27 mouse cellular contexts compared by ENCODE assay signal in genomic region chr4:97855712-97856420, GRCm38 (mm10).
DNase-seq lines count a peak whose midpoint lies in the region; ATAC-seq and TF ChIP-seq lines count a peak whose summit lies in the region.
"Had no signal": no experiment of that assay in that cellular context is flagged by ENCODE, and none has a peak within 500 bp of the region (broad histone marks: within the 10 kb centered on the region; RNA-seq: fewer than 3 reads in every experiment).

No protein-coding gene starts in this region.

- no peak for TF ChIP-seq POLR2A in liver, adult 2 months (IDR thresholded peaks at IDR 0.05; ENCODE audit: extremely low read depth, insufficient read depth, low read length)

- H3K27me3 ChIP-seq in heart, embryonic 12.5 days (replicated peaks): no peaks in the 10 kb centered on the region
- no peaks in the 10 kb centered on the region for H3K27me3 ChIP-seq in liver, adult 2 months (ENCODE audit: control insufficient read depth, insufficient read depth, low read length)
- H3K27me3 ChIP-seq in liver, embryonic 12.5 days (replicated peaks): no peaks in the 10 kb centered on the region
- no peaks in the 10 kb centered on the region for H3K27me3 ChIP-seq in liver, postnatal 0 days (ENCODE audit: insufficient read depth, low read length)
- H3K27me3 ChIP-seq: CH12.LX; hindbrain, embryonic 15.5 days; limb, embryonic 12.5 days; neural tube, embryonic 13.5 days; stomach, embryonic 15.5 days had no signal

- H3K4me2 ChIP-seq in heart, embryonic 12.5 days: no peak overlapping the region
- no peak overlapping the region for H3K4me2 ChIP-seq in liver, embryonic 12.5 days
- H3K4me2 ChIP-seq in liver, postnatal 0 days (ENCODE audit: low read depth, low read length): no peak overlapping the region
- H3K4me2 ChIP-seq: hindbrain, embryonic 15.5 days; limb, embryonic 12.5 days; midbrain, embryonic 13.5 days; neural tube, embryonic 13.5 days; stomach, embryonic 15.5 days had no signal

- no peak for DNase-seq in gastrocnemius, adult 2 months
- DNase-seq in gastrocnemius, adult 8-10 months (ENCODE audit: low spot score in 2 of 2): no peak
- DNase-seq in heart, postnatal 10 days: no peak
- DNase-seq in liver, adult 2 months (ENCODE audit: extremely low read depth, low read depth, low spot score): peak; percentile 90
- no peak for DNase-seq in liver, postnatal 0 days
- DNase-seq in adrenal gland, postnatal 14 days: no peak
- DNase-seq: adrenal gland, adult 2 months; cerebellum, adult 9-10 months; cerebellum, postnatal 36 days; gastrocnemius, postnatal 36 days; kidney, adult 2 months; kidney, postnatal 36 days; lung, postnatal 36 days had no signal

- ATAC-seq in heart, embryonic 12.5 days (ENCODE audit: insufficient number of reproducible peaks, low FRiP score): no peak
- no peak for ATAC-seq in liver, embryonic 12.5 days
- ATAC-seq in liver, postnatal 0 days: peak; percentile 53; the same call in 1 of the 2 replicates
- ATAC-seq: forebrain, embryonic 14.5 days; midbrain, embryonic 13.5 days had no signal

- H3K4me1 ChIP-seq in heart, embryonic 12.5 days (replicated peaks): peaks cover 45% of the 10 kb centered on the region
- peaks cover 21% of the 10 kb centered on the region for H3K4me1 ChIP-seq in liver, adult 2 months (ENCODE audit: control insufficient read depth, insufficient read depth, low read length)
- peaks cover 3% of the 10 kb centered on the region; the same call in 1 of the 2 replicates for H3K4me1 ChIP-seq in liver, embryonic 12.5 days
- peaks cover 18% of the 10 kb centered on the region for H3K4me1 ChIP-seq in liver, postnatal 0 days (ENCODE audit: insufficient read depth)

- no peak overlapping the region for H3K4me3 ChIP-seq in gastrocnemius, adult 2 months
- H3K4me3 ChIP-seq in heart, embryonic 12.5 days: no peak overlapping the region
- no peak overlapping the region for H3K4me3 ChIP-seq in liver, adult 2 months (ENCODE audit: insufficient read depth, low read depth, low read length)
- H3K4me3 ChIP-seq in liver, embryonic 12.5 days: no peak overlapping the region
- no peak overlapping the region for H3K4me3 ChIP-seq in liver, postnatal 0 days (ENCODE audit: low read depth, low read length)
- H3K4me3 ChIP-seq: hindbrain, embryonic 10.5 days; hindbrain, embryonic 15.5 days; layer of hippocampus, adult 2 months; left cerebral cortex, adult 2 months; limb, embryonic 12.5 days; megakaryocyte, embryonic 14.5 days; midbrain, embryonic 13.5 days; neural tube, embryonic 13.5 days; stomach, embryonic 15.5 days had no signal

- no peak overlapping the region for H3K9ac ChIP-seq in heart, embryonic 12.5 days
- no peak overlapping the region for H3K9ac ChIP-seq in liver, adult 2 months (ENCODE audit: low read depth, low read length)
- no peak overlapping the region for H3K9ac ChIP-seq in liver, embryonic 12.5 days
- H3K9ac ChIP-seq in liver, postnatal 0 days (replicated peaks): no peak overlapping the region
- H3K9ac ChIP-seq: hindbrain, embryonic 15.5 days; limb, embryonic 12.5 days; liver, embryonic 14.5 days; midbrain, embryonic 13.5 days; neural tube, embryonic 13.5 days; stomach, embryonic 15.5 days had no signal

- WGBS in heart, embryonic 12.5 days: 85% methylated on average over 8 of the region's 8 CpGs
- WGBS in liver, adult 2 months: 68% methylated on average over 8 of the region's 8 CpGs
- WGBS in liver, embryonic 12.5 days (ENCODE audit: insufficient replicate concordance): 70% methylated on average over 8 of the region's 8 CpGs
- WGBS in liver, postnatal 0 days (ENCODE audit: insufficient replicate concordance): 71% methylated on average over 8 of the region's 8 CpGs

- H3K79me2 ChIP-seq in liver, adult 2 months (ENCODE audit: control insufficient read depth, insufficient read depth, low read length): peaks cover 24% of the 10 kb centered on the region; the same call in 1 of the 2 replicates

- peak overlapping the region; percentile 41 for H3K27ac ChIP-seq in gastrocnemius, adult 2 months
- H3K27ac ChIP-seq in heart, embryonic 12.5 days (ENCODE audit: poor library complexity, severe bottlenecking): peak overlapping the region; percentile 48; the same call in 1 of the 2 replicates
- H3K27ac ChIP-seq in liver, adult 2 months (replicated peaks; ENCODE audit: insufficient read depth, low read depth, low read length): peak overlapping the region; percentile 68
- no peak overlapping the region for H3K27ac ChIP-seq in liver, embryonic 12.5 days
- peak overlapping the region; percentile 55 for H3K27ac ChIP-seq in liver, postnatal 0 days (ENCODE audit: low read depth)
- H3K27ac ChIP-seq: hindbrain, embryonic 10.5 days; hindbrain, embryonic 15.5 days; layer of hippocampus, adult 2 months; left cerebral cortex, adult 2 months; limb, embryonic 12.5 days; liver, embryonic 14.5 days; midbrain, embryonic 13.5 days; neural tube, embryonic 13.5 days; stomach, embryonic 15.5 days had no signal

- H3K36me3 ChIP-seq in heart, embryonic 12.5 days: no peaks in the 10 kb centered on the region
- no peaks in the 10 kb centered on the region for H3K36me3 ChIP-seq in liver, adult 2 months (ENCODE audit: control insufficient read depth, insufficient read depth, low read length)
- no peaks in the 10 kb centered on the region for H3K36me3 ChIP-seq in liver, embryonic 12.5 days
- 0 out of 2 replicates have a peak, but pooled peaks cover 3% of the 10 kb centered on the region for H3K36me3 ChIP-seq in liver, postnatal 0 days (replicated peaks; ENCODE audit: insufficient read depth, low read length)
- H3K36me3 ChIP-seq: hindbrain, embryonic 10.5 days; hindbrain, embryonic 15.5 days; limb, embryonic 12.5 days; midbrain, embryonic 13.5 days; neural tube, embryonic 13.5 days; stomach, embryonic 15.5 days had no signal

- no peak for TF ChIP-seq CTCF in gastrocnemius, adult 2 months (IDR thresholded peaks at IDR 0.05)
- no peak for TF ChIP-seq CTCF in liver, adult 2 months (IDR thresholded peaks at IDR 0.05; ENCODE audit: low read depth, low read length)
- TF ChIP-seq CTCF in liver, postnatal 0 days (IDR thresholded peaks at IDR 0.05; ENCODE audit: low read depth): no peak

- intact Hi-C loops in gastrocnemius, adult 2 months (cut with DNase I): no loop called here
- intact Hi-C loops in heart, postnatal 10 days (cut with DNase I): no loop called here

- H3K9me3 ChIP-seq in heart, embryonic 12.5 days (replicated peaks): no peaks in the 10 kb centered on the region
- H3K9me3 ChIP-seq in liver, embryonic 12.5 days (replicated peaks): no peaks in the 10 kb centered on the region
- H3K9me3 ChIP-seq in liver, postnatal 0 days (ENCODE audit: low read length): no peaks in the 10 kb centered on the region
- H3K9me3 ChIP-seq: hindbrain, embryonic 10.5 days; hindbrain, embryonic 15.5 days; limb, embryonic 12.5 days; megakaryocyte, embryonic 14.5 days; midbrain, embryonic 13.5 days; neural tube, embryonic 13.5 days; stomach, embryonic 15.5 days had no signal

- no peak for TF ChIP-seq EP300 in liver, postnatal 0 days (IDR thresholded peaks at IDR 0.05; ENCODE audit: low read depth)
